Mouse (Mus musculus) limb, embryonic 15.5 days (tissue): Measurements from ENCODE around the gene Ascc3. TPM values are rescaled to one million over a fixed set of nuclear protein-coding genes. Genes with fewer than 3 reads are reported as not detected.

Source experiments
- ATAC-seq: fragments of 200-750 bp; cut with Nextera tagmentation; 2 replicates; pipeline ENCODE4 v1.8.0; 2017; ENCODE audit warnings: low read depth, moderate TSS enrichment; ENCODE audit not compliant: insufficient number of reproducible peaks, low FRiP score, low TSS enrichment
- H3K27ac ChIP-seq: fragments of 300-500 bp; sonication (generic); 2 replicates; pipeline ENCODE4 v1.5.1; 2015; ENCODE audit warnings: moderate library complexity, mild to moderate bottlenecking, inconsistent platforms
- H3K27me3 ChIP-seq: fragments of 300-500 bp; sonication (generic); 2 replicates; pipeline ENCODE4 v1.6.1; 2015; ENCODE audit warnings: inconsistent platforms
- H3K36me3 ChIP-seq: fragments of 300-500 bp; sonication (generic); 2 replicates; pipeline ENCODE4 v1.6.1; 2015; ENCODE audit warnings: inconsistent platforms
- H3K4me1 ChIP-seq: fragments of 300-500 bp; sonication (generic); 2 replicates; pipeline ENCODE4 v1.6.1; 2015; ENCODE audit warnings: inconsistent platforms
- H3K4me2 ChIP-seq: fragments of 300-500 bp; sonication (generic); 2 replicates; pipeline ENCODE4 v1.6.1; 2015; ENCODE audit warnings: mild to moderate bottlenecking, inconsistent platforms
- H3K4me3 ChIP-seq: fragments of 300-500 bp; sonication (generic); 2 replicates; pipeline ENCODE4 v1.5.1; 2015; ENCODE audit warnings: mild to moderate bottlenecking, inconsistent platforms
- H3K9ac ChIP-seq: fragments of 300-500 bp; sonication (generic); 2 replicates; pipeline ENCODE4 v1.6.1; 2015; ENCODE audit warnings: inconsistent platforms
- H3K9me3 ChIP-seq: fragments of 300-500 bp; sonication (generic); 2 replicates; pipeline ENCODE4 v1.6.1; 2016; ENCODE audit warnings: inconsistent platforms
- WGBS: fragments of 180-500 bp; shearing (Covaris S2); methylation state at CpG from one replicate; pipeline ENCODE4 v1.1.7; 2015; 5-methylcytosine and 5-hydroxymethylcytosine counted together
- polyA plus RNA-seq: library from polyadenylated mRNA; unstranded; fragments of >200 nt; fragmentation: Nextera tagmentation; extraction: Ambion mirVana; gene quantifications from 2 replicates; pipeline ENCODE4 v1.2.1, GENCODE M21; 2015

Ascc3 gene
- polyA plus RNA-seq, 1 experiment from 2014 or later = 20.2 TPM

- Histone ChIP-seq H3K27me3 (no peaks in the 10 kb centered on the region), H3K4me2 (no peak overlapping the region), H3K4me3 (no peak overlapping the region), H3K4me1 (no peaks in the 10 kb centered on the region), H3K9ac (no peak overlapping the region), H3K9me3 (no peaks in the 10 kb centered on the region), H3K36me3 (peaks cover 4% of the 10 kb centered on the region; the same call in 1 of the 2 replicates), H3K27ac (no peak overlapping the region)
- ATAC-seq = no peak
- 32% methylated on average over 7 of the region's 7 CpGs for WGBS
Measured at GRCm38 (mm10) chr10:50763457-50764310, 171.2 kb downstream of the Ascc3 start.

- H3K9me3 ChIP-seq = no peaks in the 10 kb centered on the region
- no peak overlapping the region for H3K4me3 ChIP-seq
- H3K27me3 ChIP-seq = no peaks in the 10 kb centered on the region
- WGBS = 52% methylated on average over 2 of the region's 2 CpGs
- H3K4me1 ChIP-seq = no peaks in the 10 kb centered on the region
- no peak overlapping the region for H3K9ac ChIP-seq
- no peaks in the 10 kb centered on the region; the same call in 1 of the 2 replicates for H3K36me3 ChIP-seq
- H3K27ac ChIP-seq = no peak overlapping the region
- no peak for ATAC-seq
- no peak overlapping the region for H3K4me2 ChIP-seq
Measured at GRCm38 (mm10) chr10:50772811-50773210, 180.3 kb downstream of the Ascc3 start.

GRCm38 (mm10) chr10:50773846-50774245 lies 181.4 kb downstream of the Ascc3 start:
- no peaks in the 10 kb centered on the region; the same call in 1 of the 2 replicates for H3K36me3 ChIP-seq
- no peak overlapping the region for H3K9ac ChIP-seq
- no peaks in the 10 kb centered on the region for H3K27me3 ChIP-seq
- 83% methylated on average over 2 of the region's 2 CpGs for WGBS
- no peak overlapping the region for H3K4me3 ChIP-seq
- H3K9me3 ChIP-seq = no peaks in the 10 kb centered on the region
- H3K4me1 ChIP-seq = no peaks in the 10 kb centered on the region
- H3K4me2 ChIP-seq = no peak overlapping the region
- no peak for ATAC-seq
- no peak overlapping the region for H3K27ac ChIP-seq

GRCm38 (mm10) chr10:50792840-50793239 lies 200.4 kb downstream of the Ascc3 start:
- Histone ChIP-seq H3K4me3 (no peak overlapping the region), H3K9me3 (no peaks in the 10 kb centered on the region), H3K4me2 (no peak overlapping the region), H3K27me3 (no peaks in the 10 kb centered on the region), H3K36me3 (no peaks in the 10 kb centered on the region), H3K27ac (no peak overlapping the region), H3K9ac (no peak overlapping the region), H3K4me1 (no peaks in the 10 kb centered on the region)
- ATAC-seq = no peak
- WGBS = 50% methylated on average over 5 of the region's 5 CpGs

- H3K4me3 ChIP-seq = no peak overlapping the region
- H3K27ac ChIP-seq = no peak overlapping the region
- H3K9me3 ChIP-seq = no peaks in the 10 kb centered on the region
- 63% methylated on average over 2 of the region's 2 CpGs for WGBS
- no peak overlapping the region for H3K9ac ChIP-seq
- no peaks in the 10 kb centered on the region for H3K36me3 ChIP-seq
- no peak overlapping the region for H3K4me2 ChIP-seq
- no peaks in the 10 kb centered on the region for H3K27me3 ChIP-seq
- ATAC-seq = no peak
- H3K4me1 ChIP-seq = no peaks in the 10 kb centered on the region
Measured at GRCm38 (mm10) chr10:50801594-50801993, 209.1 kb downstream of the Ascc3 start.

- Histone ChIP-seq H3K4me1 (no peaks in the 10 kb centered on the region), H3K4me3 (no peak overlapping the region), H3K27ac (no peak overlapping the region), H3K9me3 (no peaks in the 10 kb centered on the region), H3K4me2 (no peak overlapping the region), H3K36me3 (no peaks in the 10 kb centered on the region), H3K27me3 (no peaks in the 10 kb centered on the region), H3K9ac (no peak overlapping the region)
- no peak for ATAC-seq
- WGBS = 66% methylated on average over 2 of the region's 2 CpGs
Measured at GRCm38 (mm10) chr10:50802380-50802779, 209.9 kb downstream of the Ascc3 start.

- no peaks in the 10 kb centered on the region for H3K36me3 ChIP-seq
- H3K27ac ChIP-seq = no peak overlapping the region
- no peaks in the 10 kb centered on the region for H3K9me3 ChIP-seq
- no peak overlapping the region for H3K4me2 ChIP-seq
- H3K27me3 ChIP-seq = no peaks in the 10 kb centered on the region
- 90% methylated on average over 2 of the region's 2 CpGs for WGBS
- H3K9ac ChIP-seq = no peak overlapping the region
- no peak for ATAC-seq
- H3K4me3 ChIP-seq = no peak overlapping the region
- H3K4me1 ChIP-seq = no peaks in the 10 kb centered on the region
Measured at GRCm38 (mm10) chr10:50806166-50806565, 213.7 kb downstream of the Ascc3 start.

- no peak overlapping the region for H3K4me3 ChIP-seq
- no peaks in the 10 kb centered on the region for H3K9me3 ChIP-seq
- no peak overlapping the region for H3K9ac ChIP-seq
- H3K36me3 ChIP-seq = peaks cover 6% of the 10 kb centered on the region
- ATAC-seq = no peak
- 91% methylated on average over 1 of the region's 1 CpGs for WGBS
- H3K4me1 ChIP-seq = no peaks in the 10 kb centered on the region
- H3K27me3 ChIP-seq = no peaks in the 10 kb centered on the region
- no peak overlapping the region for H3K27ac ChIP-seq
- no peak overlapping the region for H3K4me2 ChIP-seq
Measured at GRCm38 (mm10) chr10:50822363-50822762, 229.9 kb downstream of the Ascc3 start.

GRCm38 (mm10) chr10:50826829-50827228 lies 234.4 kb downstream of the Ascc3 start:
- Histone ChIP-seq H3K27me3 (no peaks in the 10 kb centered on the region), H3K36me3 (peaks cover 6% of the 10 kb centered on the region), H3K9ac (no peak overlapping the region), H3K4me3 (no peak overlapping the region), H3K9me3 (no peaks in the 10 kb centered on the region), H3K4me2 (no peak overlapping the region), H3K27ac (no peak overlapping the region), H3K4me1 (no peaks in the 10 kb centered on the region)
- ATAC-seq = no peak

- Histone ChIP-seq H3K27ac (no peak overlapping the region), H3K9me3 (no peaks in the 10 kb centered on the region), H3K27me3 (no peaks in the 10 kb centered on the region), H3K36me3 (no peaks in the 10 kb centered on the region), H3K4me3 (no peak overlapping the region), H3K9ac (no peak overlapping the region), H3K4me2 (no peak overlapping the region), H3K4me1 (no peaks in the 10 kb centered on the region)
- WGBS = 86% methylated on average over 2 of the region's 2 CpGs
- no peak for ATAC-seq
Measured at GRCm38 (mm10) chr10:50834533-50834932, 242.1 kb downstream of the Ascc3 start.

- Histone ChIP-seq H3K9ac (no peak overlapping the region), H3K9me3 (no peaks in the 10 kb centered on the region), H3K27ac (no peak overlapping the region), H3K4me3 (no peak overlapping the region), H3K27me3 (no peaks in the 10 kb centered on the region), H3K4me2 (no peak overlapping the region), H3K4me1 (no peaks in the 10 kb centered on the region), H3K36me3 (no peaks in the 10 kb centered on the region)
- WGBS = 91% methylated on average over 3 of the region's 3 CpGs
- no peak for ATAC-seq
Measured at GRCm38 (mm10) chr10:50843363-50843762, 250.9 kb downstream of the Ascc3 start.

- no peak overlapping the region for H3K4me3 ChIP-seq
- H3K4me2 ChIP-seq = no peak overlapping the region
- H3K36me3 ChIP-seq = no peaks in the 10 kb centered on the region
- no peak overlapping the region for H3K9ac ChIP-seq
- no peak for ATAC-seq
- H3K27ac ChIP-seq = no peak overlapping the region
- no peaks in the 10 kb centered on the region for H3K9me3 ChIP-seq
- WGBS = 59% methylated on average over 4 of the region's 4 CpGs
- no peaks in the 10 kb centered on the region for H3K27me3 ChIP-seq
- no peaks in the 10 kb centered on the region for H3K4me1 ChIP-seq
Measured at GRCm38 (mm10) chr10:50868202-50868601, 275.7 kb downstream of the Ascc3 start.
